Mouse (Mus musculus) G1E (cell line): ENCODE measurements around the gene Tmem56.

Experiments
- CTCF ChIP-seq: IDR thresholded peaks from 2 replicates; pipeline ENCODE4 v1.5.1; 2012; ENCODE audit warnings: low read depth, low read length, inconsistent platforms, mixed read lengths
- GATA1 ChIP-seq: IDR thresholded peaks from 2 replicates; pipeline ENCODE4 v1.6.1; 2012; ENCODE audit warnings: borderline replicate concordance, low read length, inconsistent platforms, mixed read lengths
- GATA2 ChIP-seq: IDR thresholded peaks from 2 replicates; pipeline ENCODE4 v1.6.1; 2012; ENCODE audit warnings: low read depth, low read length, inconsistent platforms, borderline replicate concordance
- POLR2AphosphoS5 ChIP-seq: IDR thresholded peaks from 2 replicates; pipeline ENCODE4 v1.6.1; 2012; ENCODE audit warnings: low read depth, low read length, inconsistent platforms; ENCODE audit not compliant: insufficient replicate concordance
- TAL1 ChIP-seq: conservative IDR thresholded peaks from 2 replicates; pipeline ENCODE4 v1.6.1; 2012; ENCODE audit warnings: low read depth, low read length, inconsistent platforms, mixed read lengths

- TF ChIP-seq CTCF (no peak), GATA1 (no peak), GATA2 (no peak), TAL1 (no peak), POLR2AphosphoS5 (no peak)
Measured at GRCm38 (mm10) chr3:121309429-121309828, 26.5 kb upstream of the Tmem56 start.
